Mouse (Mus musculus) forebrain, postnatal 0 days (tissue): Measurements from ENCODE around the gene Amer3. TPM values are rescaled to one million over a fixed set of nuclear protein-coding genes. Genes with fewer than 3 reads are reported as not detected.
A peak's percentile ranks its signal among the peaks of the same experiment; 100 is the strongest.
"Not testable (repeated sequence)": the region's sequence is repeated elsewhere in the genome, so short reads cannot be mapped to it uniquely, and the experiment has no call there.

Experiments
- ATAC-seq: fragments of 200-750 bp; cut with Nextera tagmentation; 2 replicates; pipeline ENCODE4 v1.8.0; 2017; ENCODE audit warnings: mild to moderate bottlenecking, moderate library complexity
- DNase-seq: peaks from one replicate; pipeline ENCODE4 v3.0.0-alpha.2; 2015
- H3K27ac ChIP-seq: fragments of 300-500 bp; sonication (generic); 2 replicates; pipeline ENCODE4 v1.5.1; 2014; ENCODE audit warnings: low read depth, mild to moderate bottlenecking, antibody characterized with exemption, low read length, moderate library complexity, mixed read lengths
- H3K27me3 ChIP-seq: fragments of 300-500 bp; sonication (generic); 2 replicates; pipeline ENCODE4 v1.6.1; 2014; ENCODE audit warnings: mild to moderate bottlenecking, low read length, mixed read lengths; ENCODE audit not compliant: insufficient read depth
- H3K36me3 ChIP-seq: fragments of 300-500 bp; sonication (generic); 2 replicates; pipeline ENCODE4 v1.6.1; 2014; ENCODE audit warnings: mild to moderate bottlenecking, moderate library complexity; ENCODE audit not compliant: insufficient read depth
- H3K4me1 ChIP-seq: fragments of 300-500 bp; sonication (generic); 2 replicates; pipeline ENCODE4 v1.6.1; 2014; ENCODE audit warnings: antibody characterized with exemption; ENCODE audit not compliant: insufficient read depth
- H3K4me2 ChIP-seq: fragments of 300-500 bp; sonication (generic); 2 replicates; pipeline ENCODE4 v1.6.1; 2014; ENCODE audit warnings: low read depth, mild to moderate bottlenecking, moderate library complexity
- H3K4me3 ChIP-seq: fragments of 300-500 bp; sonication (generic); 2 replicates; pipeline ENCODE4 v1.5.1; 2014; ENCODE audit warnings: low read depth, low read length, mixed read lengths
- H3K9ac ChIP-seq: fragments of 300-500 bp; sonication (generic); 2 replicates; pipeline ENCODE4 v1.6.1; 2014; ENCODE audit warnings: mild to moderate bottlenecking
- H3K9me3 ChIP-seq: fragments of 300-500 bp; sonication (generic); 2 replicates; pipeline ENCODE4 v1.6.1; 2016; ENCODE audit warnings: low read length
- CTCF ChIP-seq: sonication (generic); IDR thresholded peaks from 2 replicates; pipeline ENCODE4 v1.5.1; 2016; ENCODE audit warnings: antibody characterized with exemption, control low read depth, low read depth
- WGBS: fragments of 180-500 bp; shearing (Covaris S2); extraction: QIAGEN DNeasy Blood & Tissue Kit; methylation state at CpG from one replicate; pipeline ENCODE4 v1.1.7; 2014; 5-methylcytosine and 5-hydroxymethylcytosine counted together
- polyA plus RNA-seq: library from polyadenylated mRNA; unstranded; fragments of >200 nt; fragmentation: Nextera tagmentation; extraction: Ambion mirVana; gene quantifications from 2 replicates; pipeline ENCODE4 v1.2.1, GENCODE M21; 2015
- total RNA-seq: library from RNA; depleted of rRNA; stranded (reverse); fragments of >200 nt; gene quantifications from 2 replicates; pipeline ENCODE4 v1.2.3, GENCODE M21; 2014; rRNA removed

Amer3 gene
- total RNA-seq (58.0 and 68.5 TPM in 2 replicates), polyA plus RNA-seq (18.6 and 25.0 TPM in 2 replicates)

DNA sequence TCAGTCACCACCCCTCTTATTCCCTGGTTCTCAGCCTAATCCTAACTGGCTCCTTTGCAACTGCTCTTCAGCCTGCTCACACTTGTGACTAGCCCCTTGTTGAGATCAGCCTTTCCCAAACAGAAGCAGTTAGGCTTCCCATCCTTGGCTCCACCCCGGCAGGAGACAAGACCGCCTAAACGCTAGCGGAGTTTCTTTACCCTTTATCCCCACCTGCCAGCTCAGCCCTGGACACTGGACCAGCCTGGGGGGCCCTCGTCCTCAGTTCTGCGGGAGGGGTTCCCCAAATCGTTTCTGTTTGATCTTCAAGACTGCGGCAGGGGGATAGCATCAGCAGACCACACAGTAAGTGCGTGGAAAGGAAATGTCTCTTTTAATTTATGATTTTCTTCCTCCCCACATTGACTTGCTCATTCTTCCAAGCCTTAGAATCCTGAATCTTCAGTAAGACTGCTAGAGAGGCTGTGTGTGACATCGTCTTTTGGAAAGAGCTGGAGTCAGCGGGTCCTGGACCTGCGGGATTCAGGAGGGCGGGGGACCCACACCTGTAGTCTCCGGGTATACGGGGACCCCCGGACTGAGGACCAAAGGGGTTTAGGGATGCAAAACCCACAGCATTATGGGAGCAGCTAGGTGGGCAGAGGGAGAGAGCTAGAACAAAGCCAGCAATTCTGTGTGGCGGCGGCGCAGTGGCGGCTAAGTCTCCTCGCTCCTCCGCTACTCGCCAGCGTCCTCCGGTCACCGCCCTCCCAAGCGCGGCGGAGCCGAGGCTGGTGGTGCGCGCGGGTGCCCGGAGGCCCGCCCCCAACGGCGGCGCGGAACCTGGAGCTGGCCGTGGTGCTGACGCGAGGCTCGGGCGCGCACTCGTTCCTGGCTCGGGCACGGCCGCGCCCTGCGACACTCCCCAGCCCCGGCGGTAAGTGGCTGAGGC, at the start of gene Amer3:
Gene Amer3 (plus strand): TSS at position 807 of the 931 bp plus-strand sequence.
- WGBS = 1% methylated on average over 52 of the region's 53 CpGs
- H3K9ac ChIP-seq = peak within 1 kb of the TSS; percentile 81
- H3K27ac ChIP-seq = peak within 1 kb of the TSS; percentile 94
- H3K4me3 ChIP-seq = peak within 1 kb of the TSS; percentile 54
- no peaks in the 10 kb centered on the region for H3K36me3 ChIP-seq
- ATAC-seq = peak; percentile 92
- peak within 1 kb of the TSS; percentile 86 for H3K4me2 ChIP-seq
- H3K4me1 ChIP-seq = peaks cover 9% of the 10 kb centered on the region; the same call in 1 of the 2 replicates
- no peak for TF ChIP-seq CTCF
- H3K9me3 ChIP-seq = no peaks in the 10 kb centered on the region
- DNase-seq = peak; percentile 91
- peaks cover 8% of the 10 kb centered on the region; the same call in 1 of the 2 replicates for H3K27me3 ChIP-seq

DNA sequence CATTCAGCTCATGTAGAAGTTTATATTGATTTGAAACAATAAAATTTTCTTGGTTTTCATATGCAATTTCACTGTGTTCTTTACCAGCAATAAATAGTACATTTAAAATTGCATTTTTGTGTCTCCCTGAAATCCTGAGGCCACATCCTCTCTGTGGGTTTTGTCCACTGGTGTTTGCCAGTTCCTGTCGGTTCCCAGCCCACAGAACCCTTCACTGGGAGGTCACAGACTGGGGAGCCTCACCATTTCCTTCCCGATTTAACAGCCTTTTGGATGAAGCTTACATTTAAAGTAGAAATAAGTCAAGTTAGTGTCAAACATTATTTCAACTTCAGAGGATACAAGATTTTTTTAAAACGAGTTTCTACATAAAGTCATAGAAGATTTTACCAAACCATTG, 44.9 kb upstream of the Amer3 start:
- H3K4me3 ChIP-seq, H3K4me1 ChIP-seq, H3K4me2 ChIP-seq, H3K27ac ChIP-seq, H3K36me3 ChIP-seq, H3K9me3 ChIP-seq, H3K9ac ChIP-seq, DNase-seq, ATAC-seq: not testable (repeated sequence)
- WGBS = 60% methylated on average over 3 of the region's 3 CpGs
- H3K27me3 ChIP-seq = peaks cover 23% of the 10 kb centered on the region

DNA sequence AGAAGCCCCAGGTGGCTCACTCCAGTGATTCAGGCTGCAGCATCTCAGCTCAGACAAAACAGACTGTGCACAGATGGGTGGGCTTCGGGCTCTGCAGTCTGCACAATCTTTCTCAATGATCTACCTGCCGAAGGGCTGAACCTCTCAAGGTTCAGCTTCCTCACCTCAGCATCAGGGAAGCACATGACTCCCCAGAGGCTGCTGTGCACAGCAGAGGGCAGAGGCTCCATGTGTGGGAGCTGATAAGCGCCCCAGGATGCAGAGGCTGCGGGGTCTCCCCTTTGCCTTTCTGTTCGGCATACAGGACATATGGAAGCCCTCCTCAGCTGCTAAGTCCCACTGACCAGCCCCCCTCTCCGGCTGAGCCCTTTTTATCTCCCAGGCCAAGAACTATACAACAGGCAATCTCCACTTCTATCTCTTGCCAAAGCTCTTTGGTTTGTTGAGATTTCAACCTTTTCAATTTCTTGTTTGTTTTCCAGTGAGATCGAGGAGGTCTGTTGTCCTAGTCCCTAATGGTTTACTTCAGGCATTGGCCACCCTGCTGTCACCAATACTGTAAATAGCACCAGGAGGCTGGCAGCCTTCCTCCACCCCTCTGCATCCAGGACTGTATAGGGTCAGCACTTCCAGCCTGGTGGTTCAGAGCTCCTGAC, 44.3 kb upstream of the Amer3 start, which contains the start of gene Cfc1:
Gene Cfc1 (plus strand): TSS at position 606 of the 656 bp plus-strand sequence.
- WGBS = 24% methylated on average over 7 of the region's 7 CpGs
- not testable (repeated sequence) for H3K4me3 ChIP-seq, H3K9me3 ChIP-seq

DNA sequence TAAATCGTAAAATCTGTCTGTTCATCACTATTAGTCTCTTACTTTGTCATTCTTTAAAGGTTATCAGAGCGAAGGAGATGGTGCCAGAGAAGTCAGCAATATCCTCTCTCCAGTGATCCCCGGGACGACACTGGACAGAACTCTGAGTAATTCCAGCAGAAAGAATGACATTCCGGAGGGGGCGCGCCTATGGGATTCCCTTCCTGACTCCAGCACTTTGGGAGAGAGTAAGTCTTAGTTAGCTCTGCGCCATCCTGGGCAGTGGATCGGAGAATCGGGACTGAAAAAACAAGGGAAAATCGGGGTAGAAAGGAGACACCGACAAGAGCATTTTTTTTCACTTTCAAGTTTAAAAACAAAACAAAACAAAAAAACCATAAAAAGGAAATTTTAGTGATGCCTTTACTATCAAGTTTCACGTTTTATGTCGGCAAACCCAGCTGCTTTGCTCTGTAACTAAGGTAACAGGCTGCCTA, 43.1 kb upstream of the Amer3 start:
- Histone ChIP-seq H3K27ac (no peak overlapping the region), H3K9ac (no peak overlapping the region), H3K4me3 (peak overlapping the region; percentile 21; the same call in 1 of the 2 replicates), H3K4me2 (peak overlapping the region; percentile 49), H3K4me1 (no peaks in the 10 kb centered on the region), H3K9me3 (no peaks in the 10 kb centered on the region), H3K27me3 (peaks cover 23% of the 10 kb centered on the region), H3K36me3 (no peaks in the 10 kb centered on the region)
- no peak for ATAC-seq
- peak; percentile 4 for DNase-seq
- 2% methylated on average over 14 of the region's 14 CpGs for WGBS
- no peak for TF ChIP-seq CTCF

More for the DNA sequence above, 44.3 kb upstream of the Amer3 start, which contains the start of gene Cfc1:
- H3K4me1 ChIP-seq, H3K36me3 ChIP-seq, H3K27ac ChIP-seq, DNase-seq, ATAC-seq, H3K9ac ChIP-seq: not testable (repeated sequence)
- Histone ChIP-seq H3K27me3 (peaks cover 23% of the 10 kb centered on the region), H3K4me2 (peak within 1 kb of the TSS; percentile 49)

DNA sequence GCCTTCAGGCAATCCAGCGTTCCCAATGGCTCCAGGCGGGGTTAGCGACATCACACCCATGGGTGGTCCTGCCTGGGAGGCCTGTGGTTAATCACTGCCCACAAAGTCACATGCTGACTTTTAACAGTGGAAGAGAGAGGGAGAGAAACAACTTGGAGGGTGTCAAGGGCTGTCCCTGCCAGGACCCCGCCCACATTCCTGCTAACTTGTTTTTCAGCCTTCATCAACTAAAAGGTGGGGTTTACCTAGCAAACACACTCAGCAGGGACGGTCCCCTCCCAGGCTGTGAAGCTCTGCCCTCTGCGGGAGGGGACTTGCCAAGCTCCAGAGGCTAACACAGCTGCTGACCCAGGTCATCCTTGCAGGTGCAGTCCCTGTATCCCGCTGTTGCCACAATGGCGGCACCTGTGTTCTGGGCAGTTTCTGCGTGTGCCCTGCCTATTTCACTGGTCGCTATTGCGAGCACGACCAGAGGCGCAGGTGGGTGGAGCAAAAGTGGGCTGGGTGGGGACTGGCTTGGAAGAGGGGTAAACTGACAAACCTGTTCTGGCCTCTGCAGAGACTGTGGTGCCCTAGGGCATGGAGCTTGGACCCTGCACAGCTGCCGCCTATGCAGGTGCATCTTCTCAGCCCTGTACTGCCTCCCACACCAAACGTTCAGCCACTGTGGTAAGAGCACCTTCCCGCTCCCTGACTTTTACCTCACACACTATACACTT, 42.5 kb upstream of the Amer3 start:
- Histone ChIP-seq H3K4me3 (peak overlapping the region; percentile 21), H3K36me3 (no peaks in the 10 kb centered on the region), H3K4me1 (no peaks in the 10 kb centered on the region), H3K9me3 (no peaks in the 10 kb centered on the region), H3K4me2 (peak overlapping the region; percentile 49), H3K27me3 (peaks cover 23% of the 10 kb centered on the region), H3K27ac (no peak overlapping the region), H3K9ac (no peak overlapping the region)
- DNase-seq (peak; percentile 14), ATAC-seq (peak; percentile 70)
- WGBS = 3% methylated on average over 16 of the region's 16 CpGs
- no peak for TF ChIP-seq CTCF

DNA sequence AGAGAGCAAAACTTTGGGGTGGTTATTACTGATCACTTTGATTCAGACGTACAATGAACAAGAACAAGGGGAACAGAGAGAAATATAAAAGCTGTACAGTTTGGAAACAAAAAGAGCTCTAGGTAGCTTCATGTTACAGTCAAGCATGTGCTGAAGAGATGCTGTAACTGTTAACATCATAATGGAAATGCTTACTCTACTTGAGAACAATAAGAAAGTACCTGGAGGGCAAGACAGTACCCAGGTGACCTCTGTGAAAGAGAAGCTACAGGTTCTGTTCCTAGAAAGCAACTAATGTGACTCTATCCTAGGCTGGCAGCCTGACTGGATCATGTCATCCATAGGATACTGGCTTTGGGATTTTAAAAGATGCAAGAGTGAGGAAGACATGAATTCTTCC, 32.4 kb upstream of the Amer3 start:
- TF ChIP-seq CTCF = no peak
- H3K27me3 ChIP-seq = no peaks in the 10 kb centered on the region
- no peak overlapping the region for H3K4me2 ChIP-seq
- DNase-seq (no peak), ATAC-seq (no peak)
- H3K27ac ChIP-seq = no peak overlapping the region
- H3K9me3 ChIP-seq = no peaks in the 10 kb centered on the region
- no peak overlapping the region for H3K9ac ChIP-seq
- WGBS = 87% methylated on average over 1 of the region's 1 CpGs
- no peak overlapping the region for H3K4me3 ChIP-seq
- no peaks in the 10 kb centered on the region for H3K4me1 ChIP-seq
- H3K36me3 ChIP-seq = no peaks in the 10 kb centered on the region
